Mouse (Mus musculus) myocyte (in vitro differentiated cells): ENCODE measurements around the gene Lgmn.

Experiments
- CEBPB ChIP-seq: IDR thresholded peaks from 2 replicates; pipeline ENCODE4 v1.6.1; 2011; ENCODE audit warnings: mild to moderate bottlenecking, moderate library complexity; ENCODE audit not compliant: poor library complexity, insufficient read depth, severe bottlenecking
- E2F4 ChIP-seq: IDR thresholded peaks from one replicate; pipeline ENCODE4 v1.6.1; 2011; ENCODE audit warnings: mild to moderate bottlenecking, control low read depth, moderate library complexity; ENCODE audit not compliant: insufficient read depth
- MAX ChIP-seq: IDR thresholded peaks from one replicate; pipeline ENCODE4 v1.6.1; 2011; ENCODE audit warnings: low read depth, mild to moderate bottlenecking, control low read depth
- MYOD1 ChIP-seq, 3 experiments: IDR thresholded peaks; one replicate each; pipeline ENCODE4 v1.6.1; 2011; ENCODE audit warnings: control low read depth in 2 of 3, low read depth in 2 of 3, mild to moderate bottlenecking in 2 of 3, moderate library complexity in 1 of 3; ENCODE audit not compliant: insufficient read length in 2 of 3, control insufficient read depth in 1 of 3
- MYOG ChIP-seq, 3 experiments: IDR thresholded peaks; one replicate each; pipeline ENCODE4 v1.6.1; 2011; ENCODE audit warnings: control low read depth in 2 of 3, low read depth in 2 of 3, mild to moderate bottlenecking in 2 of 3; ENCODE audit not compliant: insufficient read length in 2 of 3, control insufficient read depth in 1 of 3, insufficient read depth in 1 of 3
- POLR2A ChIP-seq: IDR thresholded peaks from one replicate; pipeline ENCODE4 v1.6.1; 2011; ENCODE audit warnings: low read depth, mild to moderate bottlenecking, control low read depth, moderate library complexity; ENCODE audit not compliant: insufficient read length
- POLR2AphosphoS2 ChIP-seq: IDR thresholded peaks from one replicate; pipeline ENCODE4 v1.6.1; 2011; ENCODE audit warnings: low read depth, control low read depth; ENCODE audit not compliant: insufficient read length
- SRF ChIP-seq: IDR thresholded peaks from one replicate; pipeline ENCODE4 v1.6.1; 2011; ENCODE audit warnings: low read depth; ENCODE audit not compliant: control insufficient read depth, insufficient read length
- TCF12 ChIP-seq: IDR thresholded peaks from one replicate; pipeline ENCODE4 v1.6.1; 2011; ENCODE audit warnings: mild to moderate bottlenecking, control low read depth; ENCODE audit not compliant: poor library complexity, insufficient read depth, severe bottlenecking
- TCF3 ChIP-seq: IDR thresholded peaks from one replicate; pipeline ENCODE4 v1.6.1; 2011; ENCODE audit warnings: low read depth, control low read depth; ENCODE audit not compliant: insufficient read length
- USF1 ChIP-seq: IDR thresholded peaks from one replicate; pipeline ENCODE4 v1.6.1; 2011; ENCODE audit warnings: low read depth, mild to moderate bottlenecking, control low read depth, moderate library complexity

DNA sequence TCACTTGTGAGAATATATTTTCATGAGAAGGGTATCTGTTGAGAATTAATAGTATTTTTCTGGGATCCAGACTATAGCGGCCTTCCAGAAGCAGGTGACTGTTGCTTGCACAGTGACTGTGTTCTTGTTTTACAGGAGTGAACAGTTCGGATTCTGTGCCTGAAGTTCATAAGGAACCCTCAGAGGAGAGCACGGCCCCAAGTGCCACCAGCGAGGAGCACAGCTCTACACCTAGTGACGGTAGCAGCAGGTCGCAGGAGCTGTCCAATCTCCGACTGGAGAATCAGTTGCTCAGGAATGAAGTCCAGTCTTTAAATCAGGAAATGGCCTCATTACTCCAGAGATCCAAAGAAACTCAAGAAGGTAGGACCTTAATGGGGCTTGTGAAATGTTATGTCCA is 34.8 kb upstream of the Lgmn start:
- TF ChIP-seq USF1 (no peak), CEBPB (no peak), MYOD1 (IDR thresholded peaks at IDR 0.05; ENCODE audit: control insufficient read depth in 1 of 3, insufficient read length in 2 of 3, low read depth in 2 of 3) (no peak), POLR2A (no peak), POLR2AphosphoS2 (no peak), SRF (no peak), TCF12 (no peak), MAX (no peak), MYOG (IDR thresholded peaks at IDR 0.05; ENCODE audit: control insufficient read depth in 1 of 3, insufficient read depth in 1 of 3, insufficient read length in 2 of 3, low read depth in 2 of 3) (no peak), E2F4 (no peak), TCF3 (no peak)
